Mouse (Mus musculus) thymus, postnatal 10 days (tissue): ENCODE measurements around the gene Maip1.

Experiments used
- DNase-seq, 2 experiments: peaks; one replicate each; pipeline ENCODE4 v3.0.0; 2021; ENCODE audit warnings: low spot score in 2 of 2

Gene Maip1

DNA sequence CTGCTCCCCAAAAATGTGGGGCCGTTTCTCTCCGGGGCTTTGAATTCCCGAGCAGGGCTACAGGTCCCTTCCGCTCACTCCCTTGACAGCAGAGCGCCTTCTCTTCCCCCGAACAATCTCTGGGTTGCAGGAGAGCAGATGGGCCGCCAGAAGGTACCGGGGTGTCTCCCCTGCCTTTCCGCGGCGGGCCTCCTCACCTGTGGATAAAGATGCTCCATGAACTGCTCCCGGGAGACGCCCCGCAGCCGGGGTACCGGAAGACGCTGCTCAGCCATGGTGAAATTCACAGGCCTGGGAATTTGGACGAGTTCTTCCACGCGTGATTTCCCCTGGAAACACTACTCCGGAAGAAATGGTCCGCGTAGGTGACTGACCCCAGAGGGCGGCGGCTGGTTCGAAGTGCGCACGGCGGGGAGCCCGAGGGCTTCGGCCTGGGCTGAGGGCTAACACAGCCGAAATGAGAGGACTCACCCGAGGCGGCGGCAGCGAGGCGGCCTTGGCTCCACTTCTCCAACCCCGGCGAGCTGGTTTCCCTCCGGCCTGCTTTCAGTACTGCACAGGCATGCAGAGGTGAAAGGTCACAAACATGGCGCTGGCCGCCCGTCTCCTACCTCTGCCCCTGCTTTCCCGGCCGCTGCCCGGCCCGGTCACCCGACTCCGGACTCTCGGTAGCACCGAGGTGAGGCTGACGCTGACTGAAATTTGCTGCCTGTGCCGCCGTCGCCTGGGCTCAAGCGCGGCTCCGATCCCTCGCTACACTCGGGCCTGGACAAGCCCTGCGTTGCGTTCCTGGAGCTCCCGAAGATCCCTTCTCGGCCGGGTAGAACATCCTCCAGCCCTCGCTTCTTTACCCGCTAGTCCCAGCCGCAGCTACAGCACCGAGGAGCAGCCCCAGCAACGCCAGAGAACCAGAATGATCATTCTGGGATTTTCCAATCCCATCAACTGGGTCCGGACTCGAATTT is at the start of gene Maip1, which contains the start of gene Tyw5:
TSS of gene Maip1 (plus strand) at position 142 of the 965 bp plus-strand sequence.
TSS of gene Tyw5 (minus strand) at position 915 of the 965 bp plus-strand sequence.
- DNase-seq: peak; percentile 61 to 74

GRCm38 (mm10) chr1:57358546-57358945 is 47.6 kb upstream of the Maip1 start:
- DNase-seq: no peak

GRCm38 (mm10) chr1:57367446-57367845 is 38.7 kb upstream of the Maip1 start:
- DNase-seq: no peak

DNA sequence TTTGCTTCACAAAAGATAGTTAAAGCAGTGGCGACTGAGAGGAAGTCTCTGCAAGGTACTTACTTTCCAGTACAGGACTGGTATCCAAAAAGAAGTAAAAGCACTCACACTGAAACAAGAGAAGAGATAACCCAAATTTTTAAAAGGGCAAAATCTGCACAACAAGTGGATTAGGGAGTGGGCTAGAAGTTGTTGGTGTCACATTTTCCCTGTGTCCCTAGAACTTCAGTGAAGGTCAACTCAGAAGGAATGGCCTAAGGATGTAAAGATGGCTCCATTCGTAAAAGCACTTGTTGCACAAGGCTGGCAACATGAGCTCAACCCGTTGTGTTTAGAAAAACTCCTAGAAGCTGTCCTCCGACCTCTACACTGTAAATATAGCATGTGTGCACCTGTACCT is 37.0 kb upstream of the Maip1 start:
- DNase-seq: no peak

DNA sequence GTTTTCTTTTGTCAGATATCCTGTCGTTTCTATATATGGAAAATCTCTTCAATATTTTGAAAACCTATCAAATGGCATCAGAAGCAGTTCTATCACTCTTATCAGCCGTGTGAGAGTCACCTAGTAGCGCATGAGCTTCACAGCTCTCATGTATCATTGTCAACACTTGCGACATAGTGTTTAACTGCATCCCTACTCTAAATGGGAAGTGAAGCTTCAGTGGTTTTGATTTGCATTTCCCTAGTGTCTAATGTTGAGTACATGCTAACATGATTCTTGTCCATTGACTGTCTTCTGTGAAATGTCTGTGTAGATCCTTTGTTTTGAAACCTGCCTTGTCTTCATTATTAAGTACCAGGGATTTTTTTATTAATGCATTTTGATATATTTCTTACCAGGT is 35.7 kb upstream of the Maip1 start:
- DNase-seq: no peak

DNA sequence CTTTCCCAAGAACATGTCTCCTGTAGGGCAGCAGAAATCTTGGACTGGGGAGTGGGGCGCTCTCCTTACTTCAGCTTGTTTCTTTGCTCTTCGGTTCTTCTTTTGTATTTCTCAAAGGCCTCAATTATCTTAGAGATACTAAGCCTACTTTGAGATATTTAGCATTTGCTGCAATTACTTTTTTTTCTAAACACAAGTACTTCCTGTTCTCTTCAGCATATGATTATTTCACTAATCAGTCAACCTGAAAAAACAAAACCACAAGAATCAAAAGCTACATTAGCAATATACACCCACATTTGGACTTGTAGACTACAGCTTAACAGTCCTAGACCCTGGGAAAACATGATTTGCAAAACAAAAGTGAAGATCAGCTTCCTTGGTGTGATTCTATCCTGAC is 30.9 kb upstream of the Maip1 start:
- DNase-seq: no peak

DNA sequence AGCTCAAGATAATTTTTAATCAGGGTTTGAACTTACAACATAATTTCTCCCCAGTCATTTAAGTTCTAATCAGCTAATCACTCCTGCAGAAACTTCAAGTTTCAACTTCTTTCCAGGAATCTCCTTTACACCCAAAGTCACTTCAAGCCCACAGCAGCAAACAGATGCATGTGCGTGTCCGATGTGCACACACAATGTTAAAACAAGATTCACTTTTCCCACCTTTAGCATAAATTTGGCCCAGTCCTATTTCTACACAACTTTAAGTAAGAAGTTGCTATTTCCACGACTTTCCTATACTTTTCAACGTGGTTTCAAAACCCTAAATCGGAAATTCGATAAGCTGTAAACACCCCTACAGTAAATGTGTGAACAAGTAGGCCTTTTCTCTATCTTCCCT is 29.3 kb upstream of the Maip1 start:
- DNase-seq: no peak

DNA sequence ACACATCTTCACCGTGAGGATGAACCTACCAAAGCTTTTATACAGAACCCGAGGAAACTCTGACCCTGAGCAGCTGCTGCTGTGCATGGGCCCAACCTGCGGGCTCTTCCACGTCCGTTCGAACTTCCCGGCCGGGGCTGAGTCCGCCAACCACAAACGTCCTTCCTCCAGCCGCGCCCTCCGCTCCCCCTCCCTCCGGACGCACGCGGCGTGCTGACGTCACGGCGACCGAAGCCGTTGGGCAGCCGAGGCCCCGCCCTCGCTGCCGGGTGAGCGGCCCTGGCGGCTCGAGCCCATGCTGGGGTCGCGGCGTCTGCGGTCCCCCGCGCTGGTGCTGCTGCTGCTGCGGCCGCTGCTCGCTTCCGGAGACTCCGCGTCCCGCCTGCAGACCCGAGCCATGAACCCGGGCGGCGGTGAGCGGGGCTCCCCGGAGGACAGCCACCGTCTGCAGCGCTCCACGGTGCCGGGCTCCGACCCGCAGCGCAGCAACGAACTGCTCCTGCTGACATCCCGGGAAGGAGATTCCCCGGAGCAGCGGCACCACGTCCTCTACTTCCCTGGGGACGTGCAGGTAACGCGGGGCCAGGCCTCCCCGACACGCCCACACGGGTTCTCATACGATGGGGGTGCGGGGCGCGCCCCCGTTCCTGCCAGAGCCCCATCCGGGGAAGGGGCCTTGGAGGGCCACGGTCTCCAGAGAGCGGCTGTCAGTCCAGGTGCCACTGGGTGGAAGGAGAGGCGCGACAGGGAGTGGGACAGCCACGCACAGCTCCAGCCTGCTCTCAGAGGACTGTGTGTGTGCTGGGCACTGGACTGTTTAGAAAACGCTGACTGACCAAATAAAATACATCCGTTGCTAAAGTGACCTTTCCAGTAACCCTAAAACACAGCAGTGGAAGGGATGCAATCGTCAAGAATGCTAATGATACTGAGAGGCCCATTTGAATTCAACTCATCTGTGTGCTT is 28.5 kb upstream of the Maip1 start, which contains the start of gene 1700066M21Rik:
TSS of gene 1700066M21Rik (plus strand) at position 245 of the 966 bp plus-strand sequence.
- DNase-seq: peak; percentile 79 to 80

DNA sequence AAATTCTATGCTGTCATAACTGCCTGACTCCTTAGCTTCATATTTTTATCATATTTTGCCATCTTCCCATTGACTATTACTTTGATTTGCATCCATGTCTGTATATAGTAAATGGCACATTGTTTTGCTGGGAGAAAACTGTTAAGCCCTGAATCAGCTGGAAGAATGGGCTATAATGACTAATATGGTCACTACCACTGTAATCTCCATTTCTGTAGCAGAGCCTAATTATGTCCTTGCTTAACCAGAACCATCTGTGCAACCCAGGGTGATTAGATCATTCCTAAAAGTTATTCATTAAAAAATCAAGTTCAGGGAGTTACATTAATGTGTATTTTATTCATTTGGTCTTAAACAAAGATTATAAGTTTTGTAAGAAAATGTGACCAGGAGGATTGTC is 19.6 kb upstream of the Maip1 start:
- DNase-seq: no peak

- no peak for DNase-seq
Measured at GRCm38 (mm10) chr1:57387876-57388275, 18.3 kb upstream of the Maip1 start.

DNA sequence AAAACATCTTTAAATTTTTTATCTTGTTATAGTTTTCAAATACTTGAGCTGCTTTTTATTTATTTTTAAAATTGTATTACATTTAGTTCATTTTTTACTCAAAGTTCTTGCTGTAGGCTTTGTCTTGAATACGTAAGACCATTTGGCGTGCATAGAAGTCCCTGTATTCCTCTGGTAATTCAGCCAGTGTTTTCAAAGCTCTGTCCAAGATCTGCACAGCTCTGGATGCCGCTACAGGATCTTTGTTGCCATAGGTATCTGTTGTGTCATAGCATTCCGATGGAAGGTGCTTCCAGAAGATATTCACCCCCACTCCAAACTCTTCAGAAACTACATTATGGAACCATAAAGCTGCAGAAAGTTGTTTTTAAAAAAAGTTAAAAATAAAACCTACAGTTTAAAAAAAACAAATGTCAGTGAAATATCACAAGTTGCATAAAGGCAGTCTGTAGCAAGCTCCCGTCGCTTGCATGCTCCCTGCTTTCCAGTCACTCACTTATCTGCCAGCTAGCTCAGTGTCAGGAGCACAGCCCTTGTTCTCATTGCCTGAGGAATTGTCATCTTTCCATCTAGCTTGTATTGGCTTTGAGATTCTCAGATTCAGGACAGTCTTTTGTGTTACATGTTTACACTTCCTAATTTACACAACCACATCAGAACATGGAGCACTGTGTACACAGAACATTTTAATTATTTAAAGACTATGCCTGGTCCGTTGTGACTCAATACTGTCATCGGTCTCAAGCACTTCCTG is 17.5 kb upstream of the Maip1 start:
- DNase-seq: no peak

GRCm38 (mm10) chr1:57390993-57391790 is 14.9 kb upstream of the Maip1 start:
- DNase-seq: no peak

DNA sequence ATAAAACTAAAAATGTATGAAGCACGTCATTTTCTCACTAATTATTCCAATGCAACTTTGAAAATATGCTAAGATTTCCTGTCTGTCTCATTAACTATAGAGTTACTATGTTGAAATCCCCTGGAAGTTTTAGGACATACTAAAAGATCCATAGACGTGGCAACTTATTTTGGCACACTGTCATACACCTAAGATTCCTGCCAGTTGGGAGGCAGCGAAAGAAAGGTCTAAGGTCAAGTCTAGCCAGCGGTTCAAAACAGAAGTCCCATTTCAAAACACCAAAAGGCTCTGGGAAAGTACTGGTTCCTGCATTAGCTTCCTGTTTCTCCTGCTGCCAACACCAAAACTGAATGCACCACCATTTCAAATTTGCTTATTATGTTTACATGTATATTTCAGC is 13.7 kb upstream of the Maip1 start:
- no peak for DNase-seq

GRCm38 (mm10) chr1:57394051-57394450 is 12.1 kb upstream of the Maip1 start:
- peak in 1 of 2 experiments; percentile 59 for DNase-seq

DNA sequence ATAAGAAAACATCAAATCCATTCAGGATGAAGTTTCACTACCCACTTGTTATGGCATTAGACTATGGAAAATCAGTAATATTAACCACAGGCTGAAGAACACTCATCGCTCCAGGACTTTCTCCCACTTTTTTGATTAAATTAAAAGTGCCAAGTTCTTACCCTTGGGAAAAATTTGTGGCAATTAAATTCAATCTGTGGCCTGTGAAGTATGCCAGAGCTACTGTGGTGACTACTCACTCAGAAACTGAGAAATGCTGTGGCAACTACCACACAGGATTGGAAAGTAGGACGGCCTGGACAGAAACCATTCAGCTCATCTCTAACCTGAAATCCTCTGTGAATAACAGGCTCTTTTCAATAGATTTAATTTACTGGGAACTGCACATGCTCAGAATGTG is 5.8 kb upstream of the Maip1 start:
- no peak for DNase-seq

- no peak for DNase-seq
Measured at GRCm38 (mm10) chr1:57400877-57401276, 5.3 kb upstream of the Maip1 start.

GRCm38 (mm10) chr1:57402116-57402515 is 4.0 kb upstream of the Maip1 start:
- DNase-seq: no peak

DNA sequence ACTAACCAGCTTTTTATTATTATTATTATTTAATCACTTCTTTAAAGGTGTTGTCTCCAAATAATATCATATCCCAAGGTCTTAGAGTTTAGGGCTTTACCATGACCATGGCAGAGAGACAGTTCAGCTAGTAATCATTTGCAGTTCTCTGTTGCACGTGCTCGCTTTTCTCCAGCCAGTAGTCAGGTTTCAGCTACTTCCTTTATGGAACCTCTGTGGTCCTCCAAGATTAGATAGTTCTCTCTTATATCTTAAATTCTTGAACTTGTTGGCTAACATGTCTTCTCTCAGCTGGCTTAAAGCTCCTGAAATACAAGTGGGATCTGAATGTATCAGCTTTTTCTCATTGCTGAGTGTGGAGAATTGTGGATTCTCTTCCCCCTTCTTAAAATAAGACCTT is 2.9 kb downstream of the Maip1 start:
- no peak for DNase-seq

GRCm38 (mm10) chr1:57413397-57413796 is 7.3 kb downstream of the Maip1 start:
- DNase-seq: no peak

GRCm38 (mm10) chr1:57423696-57424095 is 17.6 kb downstream of the Maip1 start:
- no peak for DNase-seq
